Comparison of ENCODE assay signal across 8 mouse cellular contexts in the genomic region with DNA sequence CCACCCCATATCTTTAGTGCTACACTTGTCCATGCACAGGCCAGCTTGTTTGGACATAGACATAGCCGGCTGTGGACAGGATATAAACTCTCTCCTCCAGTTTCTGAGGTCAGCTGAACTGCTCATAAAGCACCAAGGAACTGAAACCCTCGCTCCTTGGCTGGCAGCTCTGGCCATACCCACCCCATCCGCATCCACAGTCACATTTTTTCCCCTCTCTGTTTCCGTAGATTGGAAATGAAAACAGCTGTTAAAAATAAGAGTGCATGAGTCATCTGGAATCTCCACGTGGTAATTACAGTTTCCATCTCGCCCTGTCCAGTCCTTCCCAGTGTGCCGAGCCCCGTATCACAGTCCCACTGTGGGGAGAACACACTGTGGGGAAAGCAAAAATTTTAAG.
A peak's percentile ranks its signal among the peaks of the same experiment; 100 is the strongest.
DNase-seq lines count a peak whose midpoint lies in the region; ATAC-seq and TF ChIP-seq lines count a peak whose summit lies in the region.

No protein-coding gene starts in this region.

- no peak overlapping the region; the same call in 1 of the 2 replicates for H3K9ac ChIP-seq in embryonic facial prominence, embryonic 14.5 days (ENCODE audit: low read depth, low read length)
- H3K9ac ChIP-seq in heart, postnatal 0 days (replicated peaks; ENCODE audit: low read depth, low read length), result no peak overlapping the region

- ATAC-seq in embryonic facial prominence, embryonic 14.5 days (ENCODE audit: low read depth), result peak; percentile 59
- ATAC-seq in heart, postnatal 0 days (ENCODE audit: insufficient read depth, low read depth), result peak; percentile 81

- DNase-seq in layer of hippocampus, adult 11-12 months (ENCODE audit: low spot score), result peak; percentile 28
- DNase-seq in layer of hippocampus, postnatal 36 days, result no peak
- peak; percentile 85 for DNase-seq in embryonic facial prominence, embryonic 14.5 days (ENCODE audit: low spot score)
- DNase-seq in heart, postnatal 0 days (ENCODE audit: low spot score), result peak; percentile 87
- peak; percentile 46 to 52 for DNase-seq in monocyte, adult 2 months (ENCODE audit: low read depth in 1 of 2, low spot score in 2 of 2)
- no peak for DNase-seq in right cerebral cortex, postnatal 36 days (ENCODE audit: low spot score in 2 of 2)
- DNase-seq in left cerebral cortex, adult 2 months (ENCODE audit: extremely low spot score in 1 of 2, low spot score in 2 of 2), result no peak
- no peak for DNase-seq in layer of hippocampus, adult 18-20 months (ENCODE audit: low spot score in 2 of 2)

- peak overlapping the region; percentile 25 for H3K4me2 ChIP-seq in embryonic facial prominence, embryonic 14.5 days (ENCODE audit: low read depth, low read length)
- peak overlapping the region; percentile 32; the same call in 1 of the 2 replicates for H3K4me2 ChIP-seq in heart, postnatal 0 days (ENCODE audit: low read depth, low read length)

- no peak overlapping the region for H3K4me3 ChIP-seq in embryonic facial prominence, embryonic 14.5 days (ENCODE audit: low read depth, low read length)
- H3K4me3 ChIP-seq in heart, postnatal 0 days (ENCODE audit: low read depth, low read length), result no peak overlapping the region
- no peak overlapping the region for H3K4me3 ChIP-seq in left cerebral cortex, adult 2 months

- TF ChIP-seq CTCF in heart, postnatal 0 days (IDR thresholded peaks at IDR 0.05; ENCODE audit: low read depth), result no peak
- no peak for TF ChIP-seq CTCF in left cerebral cortex, adult 2 months (IDR thresholded peaks at IDR 0.05)

- 9% methylated on average over 8 of the region's 8 CpGs for WGBS in embryonic facial prominence, embryonic 14.5 days
- WGBS in heart, postnatal 0 days, result 10% methylated on average over 8 of the region's 8 CpGs

- H3K27ac ChIP-seq in embryonic facial prominence, embryonic 14.5 days (replicated peaks; ENCODE audit: low read depth, low read length), result peak overlapping the region; percentile 84
- H3K27ac ChIP-seq in heart, postnatal 0 days (ENCODE audit: low read depth), result peak overlapping the region; percentile 72
- no peak overlapping the region for H3K27ac ChIP-seq in left cerebral cortex, adult 2 months

- 0 out of 2 replicates have a peak, but pooled peaks have one; percentile 46 for TF ChIP-seq EP300 in heart, postnatal 0 days (IDR thresholded peaks at IDR 0.05; ENCODE audit: low read depth)

- intact Hi-C loops in left cerebral cortex, adult 2 months (cut with DNase I), result no loop called here

- no peaks in the 10 kb centered on the region for H3K9me3 ChIP-seq in embryonic facial prominence, embryonic 14.5 days (ENCODE audit: control insufficient read depth, low read length)
- no peaks in the 10 kb centered on the region for H3K9me3 ChIP-seq in heart, postnatal 0 days (replicated peaks; ENCODE audit: control insufficient read depth, low read length)

- peaks cover 51% of the 10 kb centered on the region for H3K4me1 ChIP-seq in embryonic facial prominence, embryonic 14.5 days (ENCODE audit: control insufficient read depth, insufficient read depth, low read length)
- peaks cover 33% of the 10 kb centered on the region for H3K4me1 ChIP-seq in heart, postnatal 0 days (ENCODE audit: control insufficient read depth, insufficient read depth)

- no peaks in the 10 kb centered on the region for H3K27me3 ChIP-seq in embryonic facial prominence, embryonic 14.5 days (replicated peaks; ENCODE audit: control insufficient read depth, insufficient read depth, low read length)
- H3K27me3 ChIP-seq in heart, postnatal 0 days (ENCODE audit: control insufficient read depth, insufficient read depth, low read length), result no peaks in the 10 kb centered on the region

- H3K36me3 ChIP-seq in embryonic facial prominence, embryonic 14.5 days (ENCODE audit: control insufficient read depth, insufficient read depth, low read length), result no peaks in the 10 kb centered on the region
- no peaks in the 10 kb centered on the region for H3K36me3 ChIP-seq in heart, postnatal 0 days (replicated peaks; ENCODE audit: control insufficient read depth, insufficient read depth, low read length)

Comparison
In these comparisons a context has a peak if more than half of its experiments do, and no peak if none do; other contexts are left out.
1. DNase-seq: peak in layer of hippocampus, adult 11-12 months (single experiment), embryonic facial prominence, embryonic 14.5 days (single experiment), heart, postnatal 0 days (single experiment) and monocyte, adult 2 months (2 of 2); none in layer of hippocampus, postnatal 36 days (0 of 2), right cerebral cortex, postnatal 36 days (0 of 2), left cerebral cortex, adult 2 months (0 of 2) and layer of hippocampus, adult 18-20 months (0 of 2).